Mouse (Mus musculus) midbrain, postnatal 0 days (tissue): ENCODE measurements around the gene Psmd2. TPM values are rescaled to one million over a fixed set of nuclear protein-coding genes. Genes with fewer than 3 reads are reported as not detected.

Source experiments
- ATAC-seq: fragments of 200-750 bp; cut with Nextera tagmentation; 2 replicates; pipeline ENCODE4 v1.8.0; 2017; ENCODE audit warnings: moderate number of reproducible peaks, mild to moderate bottlenecking, moderate TSS enrichment, moderate library complexity; ENCODE audit not compliant: low FRiP score
- DNase-seq: peaks from one replicate; pipeline ENCODE4 v3.0.0-alpha.2; 2015; ENCODE audit warnings: low spot score
- H3K27ac ChIP-seq: fragments of 300-500 bp; sonication (generic); 2 replicates; pipeline ENCODE4 v1.5.1; 2014; ENCODE audit warnings: low read depth, mild to moderate bottlenecking, low read length, mixed read lengths
- H3K27me3 ChIP-seq: fragments of 300-500 bp; sonication (generic); 2 replicates; pipeline ENCODE4 v1.6.1; 2014; ENCODE audit warnings: low read length, control low read depth, mixed read lengths; ENCODE audit not compliant: insufficient read depth
- H3K36me3 ChIP-seq: fragments of 300-500 bp; sonication (generic); 2 replicates; pipeline ENCODE4 v1.6.1; 2014; ENCODE audit warnings: low read length, control low read depth, mixed read lengths; ENCODE audit not compliant: insufficient read depth
- H3K4me1 ChIP-seq: fragments of 300-500 bp; sonication (generic); 2 replicates; pipeline ENCODE4 v1.6.1; 2014; ENCODE audit warnings: mild to moderate bottlenecking, control low read depth, antibody characterized with exemption, low read length, mixed read lengths; ENCODE audit not compliant: insufficient read depth
- H3K4me2 ChIP-seq: fragments of 300-500 bp; sonication (generic); 2 replicates; pipeline ENCODE4 v1.6.1; 2014; ENCODE audit warnings: low read depth, mild to moderate bottlenecking, low read length, mixed read lengths; ENCODE audit not compliant: poor library complexity, severe bottlenecking
- H3K4me3 ChIP-seq: fragments of 300-500 bp; sonication (generic); 2 replicates; pipeline ENCODE4 v1.5.1; 2014; ENCODE audit warnings: low read depth, mild to moderate bottlenecking, low read length, moderate library complexity
- H3K9ac ChIP-seq: fragments of 300-500 bp; sonication (generic); replicated peaks from 2 replicates; pipeline ENCODE4 v1.6.1; 2014; ENCODE audit warnings: mild to moderate bottlenecking, low read length, moderate library complexity, mixed read lengths; ENCODE audit not compliant: poor library complexity, severe bottlenecking
- H3K9me3 ChIP-seq: fragments of 300-500 bp; sonication (generic); 2 replicates; pipeline ENCODE4 v1.6.1; 2016; ENCODE audit warnings: low read length, control low read depth
- CTCF ChIP-seq: IDR thresholded peaks from 2 replicates; pipeline ENCODE4 v1.5.1; 2016; ENCODE audit warnings: antibody characterized with exemption, mild to moderate bottlenecking
- WGBS: fragments of 180-500 bp; shearing (Covaris S2); extraction: QIAGEN DNeasy Blood & Tissue Kit; methylation state at CpG from one replicate; pipeline ENCODE4 v1.1.7; 2014; 5-methylcytosine and 5-hydroxymethylcytosine counted together
- polyA plus RNA-seq: library from polyadenylated mRNA; unstranded; fragments of >200 nt; fragmentation: Nextera tagmentation; extraction: Ambion mirVana; gene quantifications from 2 replicates; pipeline ENCODE4 v1.2.1, GENCODE M21; 2015
- total RNA-seq: library from RNA; depleted of rRNA; stranded (reverse); fragments of >200 nt; gene quantifications from 2 replicates; pipeline ENCODE4 v1.2.3, GENCODE M21; 2014

Psmd2 gene
- total and polyA plus RNA-seq, 2 experiments from 2014 or later: 201 to 316 TPM

DNA sequence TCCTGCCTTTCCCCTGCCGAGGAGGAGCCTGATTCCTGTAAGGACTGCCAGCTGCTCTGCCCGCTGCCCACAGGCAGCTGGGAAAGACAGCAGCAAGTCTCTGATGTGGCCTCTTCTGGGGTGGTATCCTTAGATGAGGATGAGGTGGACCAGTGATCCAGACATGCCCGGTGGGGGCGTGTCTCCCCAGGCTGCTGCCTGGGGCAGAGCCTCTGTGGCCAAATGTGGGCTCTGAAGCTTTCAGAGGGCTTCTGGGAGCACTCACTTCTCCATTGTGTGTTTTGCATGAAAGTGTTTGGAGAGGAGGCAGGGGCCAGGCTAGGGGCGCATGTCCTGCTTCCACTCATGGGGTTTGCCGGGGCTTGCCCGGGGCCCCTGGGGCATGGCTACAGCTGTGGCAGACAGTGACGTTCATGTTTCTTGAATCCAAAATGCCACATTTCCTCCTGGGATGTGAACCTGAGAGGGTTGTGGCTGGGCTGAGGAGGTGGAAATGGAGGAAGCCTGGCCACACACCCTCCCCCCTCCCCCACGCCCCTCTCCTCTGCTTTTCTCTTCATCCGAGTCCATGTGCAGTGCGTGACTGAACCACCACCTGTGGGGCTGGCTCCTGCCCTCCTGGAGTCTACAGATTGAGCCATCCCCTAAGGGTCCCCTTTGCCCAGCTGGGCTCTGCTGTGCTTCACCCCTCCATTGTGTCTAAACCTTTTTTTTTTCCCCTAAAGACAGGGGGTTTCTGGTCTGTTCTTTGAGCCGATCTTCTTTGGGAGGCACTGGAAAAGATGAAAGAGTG, 50.5 kb downstream of the Psmd2 start:
- whole genome bisulfite sequencing: 16% methylated on average over 12 of the region's 12 CpGs
- ATAC-seq (peak; percentile 7; the same call in 1 of the 2 replicates), DNase-seq (no peak)
- H3K27ac ChIP-seq: peak overlapping the region; percentile 38
- H3K9ac ChIP-seq: 0 out of 2 replicates have a peak overlapping the region, but pooled peaks have one; percentile 33
- H3K9me3 ChIP-seq: no peaks in the 10 kb centered on the region
- H3K27me3 ChIP-seq: no peaks in the 10 kb centered on the region
- no peak overlapping the region for H3K4me3 ChIP-seq
- peaks cover 5% of the 10 kb centered on the region; the same call in 1 of the 2 replicates for H3K4me1 ChIP-seq
- no peak overlapping the region for H3K4me2 ChIP-seq
- TF ChIP-seq CTCF: no peak
- H3K36me3 ChIP-seq: peaks cover 25% of the 10 kb centered on the region

DNA sequence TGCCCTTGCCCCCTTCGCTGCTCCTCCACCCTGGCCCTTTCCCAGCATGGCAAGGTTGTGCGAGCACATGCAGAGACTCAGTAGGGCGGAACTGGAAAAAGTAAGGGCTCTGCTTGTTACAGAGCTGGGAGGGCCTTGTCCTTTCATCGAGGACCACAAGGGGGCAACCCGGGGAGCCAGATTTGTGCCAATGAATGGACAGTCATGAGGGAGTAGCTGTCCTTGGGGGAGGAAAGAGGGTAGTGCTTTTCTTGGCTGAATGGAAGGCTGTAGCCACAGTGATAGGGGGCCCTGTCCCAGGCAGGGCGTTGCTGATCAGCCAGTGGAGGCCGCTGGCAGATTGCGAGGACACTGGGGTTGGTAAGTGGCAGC, 51.1 kb downstream of the Psmd2 start:
- ATAC-seq: peak; percentile 76
- H3K4me3 ChIP-seq: no peak overlapping the region
- H3K27ac ChIP-seq: peak overlapping the region; percentile 43
- no peak overlapping the region for H3K4me2 ChIP-seq
- H3K9me3 ChIP-seq: no peaks in the 10 kb centered on the region
- TF ChIP-seq CTCF: peak; percentile 85
- peaks cover 25% of the 10 kb centered on the region for H3K36me3 ChIP-seq
- H3K27me3 ChIP-seq: no peaks in the 10 kb centered on the region
- peaks cover 5% of the 10 kb centered on the region; the same call in 1 of the 2 replicates for H3K4me1 ChIP-seq
- no peak overlapping the region for H3K9ac ChIP-seq
- DNase-seq: peak; percentile 82
- WGBS: 8% methylated on average over 8 of the region's 8 CpGs

DNA sequence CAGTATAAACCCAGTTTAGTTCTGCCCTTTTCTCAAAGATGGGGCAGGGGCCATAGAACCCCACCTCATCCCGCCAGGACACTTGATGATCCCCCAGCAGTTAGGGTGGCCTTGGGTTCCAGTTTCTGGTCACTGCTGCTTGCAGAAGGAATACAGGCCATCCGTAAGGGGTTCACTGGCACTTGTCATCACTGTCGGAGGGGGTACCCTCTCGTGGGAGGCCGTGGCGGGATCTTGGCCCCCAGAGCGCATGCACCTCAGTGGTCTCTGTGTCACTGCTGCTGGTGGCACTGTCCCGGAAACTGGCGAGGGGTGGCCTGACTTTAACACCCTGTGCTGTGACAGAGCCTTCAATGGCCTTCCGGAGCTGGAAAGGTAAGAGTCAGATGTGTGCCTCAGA, 51.6 kb downstream of the Psmd2 start:
- 94% methylated on average over 10 of the region's 10 CpGs for WGBS
- no peak for DNase-seq

DNA sequence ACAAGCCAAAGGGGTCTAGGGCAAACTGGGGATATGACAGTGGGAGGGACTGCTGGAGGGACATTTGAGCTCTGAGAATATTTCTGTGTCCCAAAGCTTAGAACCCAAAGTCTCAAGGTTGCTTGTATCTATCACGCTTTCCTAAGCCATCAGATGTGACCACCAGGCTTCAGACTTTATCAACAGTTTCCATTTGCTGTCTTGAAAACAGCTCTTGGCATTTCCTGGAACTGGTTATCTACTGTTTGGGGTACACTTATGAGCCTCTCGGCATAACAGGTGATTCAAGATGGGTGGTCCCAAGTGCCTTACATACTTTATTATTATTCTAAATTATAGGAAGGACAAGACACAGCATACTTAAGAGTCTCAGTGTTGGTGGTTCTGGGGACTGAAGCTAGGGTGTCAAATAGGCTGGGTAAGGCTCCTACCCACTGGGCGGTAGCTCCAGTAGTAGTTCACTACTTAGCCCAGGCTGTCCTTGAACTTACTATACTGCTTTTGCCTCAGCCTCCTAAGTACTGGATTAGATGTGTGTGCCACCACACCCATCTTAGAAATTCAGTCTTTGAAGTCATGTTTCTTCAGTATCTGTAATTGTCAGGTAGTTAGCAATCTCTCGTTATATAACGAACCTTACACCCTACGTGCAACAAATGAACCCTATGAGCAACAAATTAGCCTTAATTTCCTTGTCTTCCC, 52.4 kb downstream of the Psmd2 start:
- TF ChIP-seq CTCF: no peak
- Histone ChIP-seq H3K9ac (no peak overlapping the region), H3K4me1 (peaks cover 5% of the 10 kb centered on the region; the same call in 1 of the 2 replicates), H3K36me3 (peaks cover 33% of the 10 kb centered on the region), H3K27me3 (no peaks in the 10 kb centered on the region), H3K9me3 (no peaks in the 10 kb centered on the region), H3K4me3 (no peak overlapping the region), H3K27ac (no peak overlapping the region), H3K4me2 (no peak overlapping the region)
- ATAC-seq (no peak), DNase-seq (no peak)
- 94% methylated on average over 6 of the region's 6 CpGs for WGBS

More for the DNA sequence above, 51.6 kb downstream of the Psmd2 start:
- H3K27ac ChIP-seq: 0 out of 2 replicates have a peak overlapping the region, but pooled peaks have one; percentile 19
- TF ChIP-seq CTCF: no peak
- H3K4me2 ChIP-seq: no peak overlapping the region
- H3K27me3 ChIP-seq: no peaks in the 10 kb centered on the region
- H3K9ac ChIP-seq: no peak overlapping the region
- no peak for ATAC-seq
- peaks cover 31% of the 10 kb centered on the region for H3K36me3 ChIP-seq
- H3K9me3 ChIP-seq: no peaks in the 10 kb centered on the region
- H3K4me3 ChIP-seq: no peak overlapping the region
- H3K4me1 ChIP-seq: peaks cover 5% of the 10 kb centered on the region; the same call in 1 of the 2 replicates

DNA sequence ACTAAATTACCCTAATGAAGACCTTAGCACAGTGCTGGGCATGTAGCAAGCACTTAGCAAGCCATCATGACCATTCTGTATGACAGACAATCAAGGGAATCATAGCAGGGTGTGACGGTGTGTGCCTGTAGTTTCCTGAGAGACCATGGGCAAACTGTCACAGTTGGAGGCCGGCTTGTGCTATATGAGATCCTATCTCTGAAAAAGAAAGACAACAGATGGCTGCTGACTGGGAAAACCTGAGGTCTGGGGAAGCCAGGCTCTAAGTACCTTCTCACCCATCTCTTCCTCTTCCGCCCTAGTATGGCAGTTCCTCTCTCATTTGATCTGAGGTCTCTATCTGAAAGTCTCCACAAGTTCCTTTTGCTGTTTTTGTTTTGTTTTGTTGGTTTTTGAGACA, 54.3 kb downstream of the Psmd2 start:
- H3K4me1 ChIP-seq: peaks cover 5% of the 10 kb centered on the region; the same call in 1 of the 2 replicates
- no peak overlapping the region for H3K4me3 ChIP-seq
- H3K9ac ChIP-seq: no peak overlapping the region
- no peak overlapping the region for H3K27ac ChIP-seq
- no peaks in the 10 kb centered on the region for H3K27me3 ChIP-seq
- no peak for ATAC-seq
- H3K36me3 ChIP-seq: peaks cover 23% of the 10 kb centered on the region
- WGBS: 75% methylated on average over 3 of the region's 3 CpGs
- no peak for TF ChIP-seq CTCF
- no peaks in the 10 kb centered on the region for H3K9me3 ChIP-seq
- no peak overlapping the region for H3K4me2 ChIP-seq
- DNase-seq: no peak
